Mouse (Mus musculus): Measurements from ENCODE around the gene Prrc2b. TPM values are rescaled to one million over a fixed set of nuclear protein-coding genes. Genes with fewer than 3 reads are reported as not detected.

The Prrc2b gene
- total and polyA plus RNA-seq, 2 experiments, result 5.5 to 14.7 TPM

DNA sequence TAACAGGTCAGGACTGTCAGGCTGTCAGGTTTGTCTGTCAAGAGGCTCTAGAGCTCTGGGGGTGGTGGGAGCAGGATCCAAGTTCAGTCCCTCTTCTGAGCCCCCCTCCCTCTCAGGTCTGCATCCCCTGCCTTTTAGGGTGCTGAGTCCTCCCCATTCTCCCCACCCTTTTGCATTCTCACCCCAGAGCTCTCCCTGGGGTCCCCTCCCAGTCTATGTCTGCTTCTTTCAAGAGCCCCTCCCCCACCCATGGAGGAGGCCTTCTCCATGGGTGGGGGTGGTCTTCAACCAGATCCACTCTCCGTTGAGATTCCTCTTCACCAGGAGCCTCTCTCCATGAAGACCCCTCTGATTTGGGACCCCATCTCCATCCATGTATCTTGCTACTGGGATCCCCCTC is 747 bp upstream of the Prrc2b start:
- 82% methylated on average over 1 of the region's 1 CpGs for WGBS
- no peak overlapping the region for H3K4me3 ChIP-seq (ENCODE audit: insufficient read depth, low read depth, low read length)
- H3K9ac ChIP-seq (ENCODE audit: low read depth, low read length), result no peak overlapping the region
- DNase-seq (ENCODE audit: extremely low read depth, low read depth, low spot score), result no peak
- no peaks in the 10 kb centered on the region for H3K36me3 ChIP-seq (ENCODE audit: control insufficient read depth, insufficient read depth, low read length)
- H3K79me2 ChIP-seq (ENCODE audit: control insufficient read depth, insufficient read depth, low read length), result peaks cover 13% of the 10 kb centered on the region; the same call in 1 of the 2 replicates
- peaks cover 23% of the 10 kb centered on the region for H3K4me1 ChIP-seq (ENCODE audit: control insufficient read depth, insufficient read depth, low read length)
- no peak overlapping the region for H3K27ac ChIP-seq (replicated peaks; ENCODE audit: insufficient read depth, low read depth, low read length)
- TF ChIP-seq POLR2A (IDR thresholded peaks at IDR 0.05; ENCODE audit: extremely low read depth, insufficient read depth, low read length) (no peak), CTCF (IDR thresholded peaks at IDR 0.05; ENCODE audit: low read depth, low read length) (no peak)
- no peaks in the 10 kb centered on the region for H3K27me3 ChIP-seq (ENCODE audit: control insufficient read depth, insufficient read depth, low read length)

DNA sequence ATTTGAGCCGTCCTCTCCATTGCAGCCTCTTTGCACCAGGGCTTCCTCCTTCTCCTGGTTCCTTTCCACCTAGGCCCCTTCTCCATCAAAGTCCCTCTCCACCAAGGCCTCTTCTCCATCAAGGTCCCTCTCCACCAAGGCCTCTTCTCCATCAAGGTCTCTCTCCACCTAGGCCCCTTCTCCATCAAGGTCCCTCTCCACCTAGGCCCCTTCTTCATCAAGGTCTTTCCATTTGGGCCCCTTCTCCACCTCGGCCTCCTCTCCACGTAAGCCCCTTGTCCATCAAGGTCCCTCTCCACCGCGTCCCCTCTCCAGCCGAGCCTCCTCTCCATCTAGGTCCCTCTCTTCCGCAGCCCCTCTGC is 339 bp upstream of the Prrc2b start:
- Histone ChIP-seq H3K27ac (replicated peaks; ENCODE audit: insufficient read depth, low read depth, low read length) (0 out of 2 replicates have a peak overlapping the region, but pooled peaks have one; percentile 3), H3K27me3 (ENCODE audit: control insufficient read depth, insufficient read depth, low read length) (no peaks in the 10 kb centered on the region), H3K79me2 (ENCODE audit: control insufficient read depth, insufficient read depth, low read length) (peaks cover 15% of the 10 kb centered on the region), H3K4me3 (ENCODE audit: insufficient read depth, low read depth, low read length) (peak overlapping the region; percentile 46), H3K9ac (ENCODE audit: low read depth, low read length) (peak overlapping the region; percentile 48), H3K4me1 (ENCODE audit: control insufficient read depth, insufficient read depth, low read length) (peaks cover 25% of the 10 kb centered on the region), H3K36me3 (ENCODE audit: control insufficient read depth, insufficient read depth, low read length) (no peaks in the 10 kb centered on the region)
- no peak for TF ChIP-seq POLR2A (IDR thresholded peaks at IDR 0.05; ENCODE audit: extremely low read depth, insufficient read depth, low read length)
- no peak for TF ChIP-seq CTCF (IDR thresholded peaks at IDR 0.05; ENCODE audit: low read depth, low read length)
- DNase-seq (ENCODE audit: extremely low read depth, low read depth, low spot score), result no peak
- WGBS, result 14% methylated on average over 7 of the region's 7 CpGs

DNA sequence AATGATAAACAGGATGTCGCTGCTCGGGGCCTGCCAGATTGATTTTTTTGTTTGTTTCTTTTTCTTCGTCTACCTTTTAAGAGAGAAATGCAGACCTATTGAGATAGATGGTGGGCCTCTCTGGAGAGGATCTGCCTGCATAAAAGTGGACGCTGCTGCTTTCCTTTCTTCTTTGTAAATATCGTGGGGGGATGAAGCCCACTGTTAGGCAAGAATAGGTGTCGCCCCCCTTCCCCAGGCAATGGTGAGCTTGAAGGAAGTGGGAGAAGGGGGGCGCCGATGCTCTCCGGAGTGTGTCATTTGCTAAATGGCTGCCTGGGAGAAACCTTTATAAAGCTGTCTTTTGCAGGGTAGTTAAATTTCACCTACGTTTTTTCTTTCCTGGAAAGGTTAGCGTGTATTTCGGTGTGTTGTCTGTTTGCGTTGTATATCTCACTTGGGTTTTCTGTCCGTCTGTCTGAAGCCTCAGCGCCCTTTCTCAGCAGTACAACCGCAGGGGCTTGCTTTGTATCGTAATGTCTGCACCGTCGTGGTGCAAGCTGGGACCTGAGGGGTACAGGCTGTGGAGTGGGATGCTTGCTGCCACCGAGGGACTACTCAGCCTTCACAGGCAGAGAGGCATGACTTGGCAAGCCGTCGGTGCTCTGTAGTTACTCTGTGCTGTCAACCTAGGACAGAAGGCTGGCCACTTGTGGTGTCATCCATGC is 931 bp downstream of the Prrc2b start:
- H3K27me3 ChIP-seq (ENCODE audit: control insufficient read depth, insufficient read depth, low read length), result no peaks in the 10 kb centered on the region
- under 1% methylated on average over 22 of the region's 22 CpGs for WGBS
- DNase-seq (ENCODE audit: extremely low read depth, low read depth, low spot score), result peak; percentile 63
- H3K27ac ChIP-seq (replicated peaks; ENCODE audit: insufficient read depth, low read depth, low read length), result peak overlapping the region; percentile 87
- peak overlapping the region; percentile 99 for H3K9ac ChIP-seq (ENCODE audit: low read depth, low read length)
- H3K4me1 ChIP-seq (ENCODE audit: control insufficient read depth, insufficient read depth, low read length), result peaks cover 36% of the 10 kb centered on the region
- TF ChIP-seq POLR2A (IDR thresholded peaks at IDR 0.05; ENCODE audit: extremely low read depth, insufficient read depth, low read length), result no peak
- TF ChIP-seq CTCF (IDR thresholded peaks at IDR 0.05; ENCODE audit: low read depth, low read length), result no peak
- peaks cover 28% of the 10 kb centered on the region for H3K79me2 ChIP-seq (ENCODE audit: control insufficient read depth, insufficient read depth, low read length)
- H3K36me3 ChIP-seq (ENCODE audit: control insufficient read depth, insufficient read depth, low read length), result no peaks in the 10 kb centered on the region
- H3K4me3 ChIP-seq (ENCODE audit: insufficient read depth, low read depth, low read length), result peak overlapping the region; percentile 94

GRCm38 (mm10) chr2:32152367-32153034 is 1.6 kb downstream of the Prrc2b start:
- Histone ChIP-seq H3K4me3 (ENCODE audit: insufficient read depth, low read depth, low read length) (peak overlapping the region; percentile 94), H3K36me3 (ENCODE audit: control insufficient read depth, insufficient read depth, low read length) (no peaks in the 10 kb centered on the region), H3K27me3 (ENCODE audit: control insufficient read depth, insufficient read depth, low read length) (no peaks in the 10 kb centered on the region), H3K79me2 (ENCODE audit: control insufficient read depth, insufficient read depth, low read length) (peaks cover 35% of the 10 kb centered on the region), H3K27ac (replicated peaks; ENCODE audit: insufficient read depth, low read depth, low read length) (peak overlapping the region; percentile 87), H3K4me1 (ENCODE audit: control insufficient read depth, insufficient read depth, low read length) (peaks cover 39% of the 10 kb centered on the region), H3K9ac (ENCODE audit: low read depth, low read length) (peak overlapping the region; percentile 99)
- 12% methylated on average over 12 of the region's 12 CpGs for WGBS
- no peak for TF ChIP-seq POLR2A (IDR thresholded peaks at IDR 0.05; ENCODE audit: extremely low read depth, insufficient read depth, low read length)
- no peak for TF ChIP-seq CTCF (IDR thresholded peaks at IDR 0.05; ENCODE audit: low read depth, low read length)
- DNase-seq (ENCODE audit: extremely low read depth, low read depth, low spot score), result no peak

DNA sequence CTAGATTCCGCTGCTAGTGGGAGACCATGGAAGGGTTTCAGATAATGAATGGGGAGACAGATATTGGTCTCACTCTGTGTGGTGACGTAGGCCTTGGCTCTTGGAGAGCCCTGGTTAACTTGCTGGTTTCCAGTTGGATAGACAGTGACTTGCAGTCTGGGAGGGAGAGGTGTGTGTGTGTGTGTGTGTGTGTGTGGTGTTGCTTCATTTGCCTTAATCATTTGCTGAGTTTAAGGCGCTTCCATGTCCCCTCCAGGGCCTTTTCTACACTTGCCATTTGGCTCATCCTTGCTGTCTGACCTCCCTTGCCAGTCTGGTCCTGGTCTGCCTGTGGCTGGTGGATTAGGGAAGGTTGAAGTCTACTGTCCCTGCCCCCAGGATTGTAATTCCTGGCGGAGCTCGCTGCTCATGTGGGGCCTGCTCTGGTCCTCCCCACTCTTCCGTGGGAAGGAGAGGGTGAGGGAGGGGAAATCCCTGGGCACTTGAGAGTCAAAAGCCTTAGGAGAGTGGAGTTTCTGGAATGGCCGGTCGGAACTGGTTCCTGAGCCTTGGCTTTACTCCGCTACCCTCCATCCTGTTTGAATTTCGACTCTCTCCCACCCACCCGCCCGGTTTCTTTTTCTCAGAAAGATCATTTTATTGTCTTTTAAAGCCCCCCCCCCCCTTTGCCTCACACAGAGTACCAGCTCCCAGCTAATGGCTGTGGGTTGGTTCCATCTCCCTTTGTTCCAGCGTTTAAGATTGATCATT is 2.3 kb downstream of the Prrc2b start:
- Histone ChIP-seq H3K27me3 (ENCODE audit: control insufficient read depth, insufficient read depth, low read length) (no peaks in the 10 kb centered on the region), H3K36me3 (ENCODE audit: control insufficient read depth, insufficient read depth, low read length) (no peaks in the 10 kb centered on the region), H3K27ac (replicated peaks; ENCODE audit: insufficient read depth, low read depth, low read length) (peak overlapping the region; percentile 87), H3K79me2 (ENCODE audit: control insufficient read depth, insufficient read depth, low read length) (peaks cover 35% of the 10 kb centered on the region), H3K4me3 (ENCODE audit: insufficient read depth, low read depth, low read length) (peak overlapping the region; percentile 3; the same call in 1 of the 2 replicates), H3K4me1 (ENCODE audit: control insufficient read depth, insufficient read depth, low read length) (peaks cover 40% of the 10 kb centered on the region), H3K9ac (ENCODE audit: low read depth, low read length) (0 out of 2 replicates have a peak overlapping the region, but pooled peaks have one; percentile 0)
- whole genome bisulfite sequencing, result 14% methylated on average over 13 of the region's 13 CpGs
- TF ChIP-seq POLR2A (IDR thresholded peaks at IDR 0.05; ENCODE audit: extremely low read depth, insufficient read depth, low read length) (no peak), CTCF (IDR thresholded peaks at IDR 0.05; ENCODE audit: low read depth, low read length) (no peak)
- peak; percentile 64 for DNase-seq (ENCODE audit: extremely low read depth, low read depth, low spot score)

Data from liver, adult 2 months (tissue).